Mouse (Mus musculus): ENCODE data around the gene Elmo1.

GRCm38 (mm10) chr13:20353862-20354603, 263.6 kb downstream of the Elmo1 start:
- no peak for TF ChIP-seq CTCF (IDR thresholded peaks at IDR 0.05; ENCODE audit: borderline replicate concordance, control insufficient read depth, extremely low read depth, insufficient read depth, low read length, poor library complexity)
- TF ChIP-seq POLR2A (IDR thresholded peaks at IDR 0.05; ENCODE audit: control insufficient read depth, extremely low read depth, insufficient read depth, low read length, poor library complexity), result no peak

Measured in thymus, adult 2 months (tissue).